Mouse (Mus musculus) left cerebral cortex, postnatal 36 days (tissue): ENCODE measurements around the gene Tapbp. TPM values are rescaled to one million over a fixed set of nuclear protein-coding genes. Genes with fewer than 3 reads are reported as not detected.

Experiments used
- DNase-seq, 2 experiments: peaks; one replicate each; pipeline ENCODE4 v3.0.0; 2021 to 2022; ENCODE audit warnings: low spot score in 2 of 2, mixed read lengths in 1 of 2
- intact Hi-C: fragments of 180-260 bp; cut with DNase I; formaldehyde crosslinking; loops from one replicate; pipeline ENCODE4 v1.15.1; 2025
- total RNA-seq, 2 experiments: library from RNA; stranded (reverse); gene quantifications; 2 replicates each; pipeline ENCODE4 v1.2.3; 2021

Tapbp gene
- total RNA-seq, 2 experiments from 2014 or later: 35.0 to 38.3 TPM

GRCm38 (mm10) chr17:33919351-33920281, 3.9 kb downstream of the Tapbp start:
- intact Hi-C loops: loop anchor here (2.0 kb wide), 1 partner anchor 23 kb away; no protein-coding TSS in a partner anchor

GRCm38 (mm10) chr17:33920282-33921097, 4.8 kb downstream of the Tapbp start:
- intact Hi-C loops: loop anchor here (2.0 kb wide), 1 partner anchor 24 kb away; no protein-coding TSS in a partner anchor
- DNase-seq: peak; percentile 68 to 74

More at GRCm38 (mm10) chr17:33919351-33920281, 3.9 kb downstream of the Tapbp start:
- DNase-seq: peak; percentile 39 to 47

- intact Hi-C loops: loop anchor here (2.0 kb wide), 1 partner anchor 25 kb away; no protein-coding TSS in a partner anchor
- no peak for DNase-seq
Observed at GRCm38 (mm10) chr17:33921361-33921760, 5.7 kb downstream of the Tapbp start.

- intact Hi-C loops: no loop called here
- no peak for DNase-seq
Observed at GRCm38 (mm10) chr17:33924577-33925283, 9.0 kb downstream of the Tapbp start.

- intact Hi-C loops: no loop called here
- no peak for DNase-seq
Observed at GRCm38 (mm10) chr17:33925406-33926116, 9.9 kb downstream of the Tapbp start.

GRCm38 (mm10) chr17:33926207-33926932, 10.7 kb downstream of the Tapbp start:
- no peak for DNase-seq
- intact Hi-C loops: no loop called here

- intact Hi-C loops: no loop called here
- DNase-seq: no peak
Observed at GRCm38 (mm10) chr17:33928251-33928947, 12.7 kb downstream of the Tapbp start.

GRCm38 (mm10) chr17:33929371-33930279, 13.9 kb downstream of the Tapbp start, which contains the start of gene Rgl2:
Gene Rgl2, plus strand, starts transcription at chr17:33929543.
- peak; percentile 93 to 95 for DNase-seq
- intact Hi-C loops: loop anchor here (10.0 kb wide), 1 partner anchor 915 kb away; no protein-coding TSS in a partner anchor

- intact Hi-C loops: loop anchor here (10.0 kb wide), 1 partner anchor 914 kb away; no protein-coding TSS in a partner anchor
- DNase-seq: peak; percentile 71 to 73
Observed at GRCm38 (mm10) chr17:33930280-33931158, 14.8 kb downstream of the Tapbp start.

- DNase-seq: no peak
- intact Hi-C loops: loop anchor here (10.0 kb wide), 1 partner anchor 913 kb away; no protein-coding TSS in a partner anchor
Observed at GRCm38 (mm10) chr17:33931159-33931866, 15.6 kb downstream of the Tapbp start.

- DNase-seq: no peak
- intact Hi-C loops: loop anchor here (10.0 kb wide), 1 partner anchor 913 kb away; no protein-coding TSS in a partner anchor
Observed at GRCm38 (mm10) chr17:33931947-33932346, 16.2 kb downstream of the Tapbp start.

GRCm38 (mm10) chr17:33932448-33932847, 16.7 kb downstream of the Tapbp start:
- intact Hi-C loops: loop anchor here (10.0 kb wide), 1 partner anchor 912 kb away; no protein-coding TSS in a partner anchor
- DNase-seq: no peak

- intact Hi-C loops: loop anchor here (10.0 kb wide), 1 partner anchor 912 kb away; no protein-coding TSS in a partner anchor
- DNase-seq: no peak
Observed at GRCm38 (mm10) chr17:33932970-33933369, 17.3 kb downstream of the Tapbp start.

- DNase-seq: no peak
- intact Hi-C loops: loop anchor here (10.0 kb wide), 1 partner anchor 909 kb away; no protein-coding TSS in a partner anchor
Observed at GRCm38 (mm10) chr17:33935422-33936055, 19.8 kb downstream of the Tapbp start.
